Mouse (Mus musculus) adrenal gland, postnatal 4 days (tissue): Measurements from ENCODE around the gene Trim54. TPM values are rescaled to one million over a fixed set of nuclear protein-coding genes. Genes with fewer than 3 reads are reported as not detected.
A peak's percentile ranks its signal among the peaks of the same experiment; 100 is the strongest.

Source experiments
- DNase-seq, 2 experiments: peaks; one replicate each; pipeline ENCODE4 v3.0.0; 2021 to 2022; ENCODE audit warnings: low spot score in 2 of 2, mixed read lengths in 2 of 2
- total RNA-seq, 2 experiments: library from RNA; stranded (reverse); gene quantifications; 2 replicates each; pipeline ENCODE4 v1.2.3; 2021

Trim54 gene
- total RNA-seq, 2 experiments from 2014 or later, result 1.8 to 4.2 TPM

DNA sequence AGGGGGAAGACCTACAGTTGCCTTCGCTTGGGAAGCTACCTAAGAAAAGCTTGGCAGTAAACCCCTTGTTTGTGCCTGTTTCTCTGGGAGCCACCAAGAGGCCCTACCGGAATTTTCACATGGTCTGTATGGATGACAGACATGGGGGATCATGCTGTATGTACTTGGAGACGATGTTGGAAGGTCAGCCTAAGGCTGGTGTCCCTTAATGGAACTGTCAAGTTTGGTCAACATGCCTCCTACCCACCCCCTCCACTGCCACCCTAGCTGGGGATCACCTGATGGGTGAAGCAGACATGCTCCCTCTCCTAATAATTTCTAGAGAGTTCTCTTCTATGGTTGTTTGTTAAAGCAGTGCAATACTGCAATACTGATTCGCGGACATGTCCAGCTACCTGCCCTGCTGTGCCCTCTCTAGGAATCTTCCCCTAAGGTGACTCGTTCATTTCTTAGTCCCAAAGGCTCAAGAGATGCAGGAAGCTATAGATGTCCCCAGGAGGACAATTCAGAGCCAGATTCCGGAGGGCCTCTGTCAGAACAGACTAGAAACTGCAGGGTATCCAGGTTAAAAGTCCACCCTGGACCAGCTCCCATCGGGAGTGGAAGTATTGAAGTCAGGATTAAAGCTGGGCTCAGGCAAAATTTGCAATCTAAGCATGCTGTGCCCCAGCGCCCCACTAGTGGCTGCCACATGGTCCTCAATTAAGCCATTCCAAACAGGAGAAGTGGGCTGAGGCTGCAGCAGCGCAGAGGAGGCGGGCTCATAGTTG, 20.6 kb upstream of the Trim54 start:
- DNase-seq, result no peak

DNA sequence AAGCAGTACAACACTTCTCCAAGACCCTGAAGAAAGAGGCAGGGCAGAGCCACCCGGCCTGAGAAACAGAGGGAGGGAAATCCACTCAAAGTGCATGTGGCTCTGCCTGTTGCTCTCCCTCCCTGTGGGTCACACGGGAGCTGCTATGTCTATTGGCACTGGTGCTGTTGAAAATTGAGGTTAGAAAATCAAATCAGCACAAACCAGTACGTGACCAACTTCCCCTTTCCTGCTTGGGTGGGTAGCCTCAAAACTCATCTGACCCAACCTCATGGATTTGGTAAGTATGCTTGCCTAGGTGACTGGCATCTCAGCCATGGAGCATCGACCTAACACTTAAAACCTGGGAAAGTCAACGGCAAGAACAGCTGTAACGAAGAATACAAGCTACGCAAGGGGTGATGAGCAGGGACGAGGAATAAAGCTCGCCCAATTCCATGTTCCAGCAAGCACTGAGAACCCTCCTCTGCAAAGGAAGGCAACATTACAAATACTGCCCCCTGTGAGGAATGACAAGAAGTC, 10.6 kb upstream of the Trim54 start, which contains the start of gene Dnajc5g:
Gene Dnajc5g, plus strand, starts transcription at position 472 of the 522 bp plus-strand sequence.
- no peak for DNase-seq

DNA sequence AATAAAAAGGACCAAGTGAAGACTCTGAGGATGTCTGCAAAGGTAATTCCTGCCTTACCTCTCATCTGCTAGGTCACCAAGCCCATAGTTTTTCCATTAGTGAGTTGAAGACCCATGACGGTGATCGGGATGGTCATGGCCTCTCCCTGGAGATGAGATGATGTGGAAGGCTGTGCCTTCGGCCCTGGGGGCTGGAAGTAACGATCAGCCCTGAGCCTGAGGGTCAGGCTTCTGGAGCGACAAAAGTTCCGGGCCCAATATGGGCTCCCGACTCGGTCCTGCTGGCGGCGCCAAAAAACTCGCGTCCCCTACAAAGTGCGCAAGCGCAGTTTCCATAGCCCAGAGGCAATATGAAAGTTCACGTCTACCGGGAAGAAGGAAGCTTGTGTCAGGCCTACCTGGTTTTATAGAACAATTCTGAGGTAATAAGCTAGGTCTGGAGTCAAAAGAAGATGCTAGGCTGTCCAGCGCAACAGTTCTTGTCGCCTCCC, 8.5 kb upstream of the Trim54 start, which contains the start of gene Slc30a3:
Gene Slc30a3, minus strand, starts transcription at position 238 of the 491 bp plus-strand sequence.
- DNase-seq, result no peak

DNA sequence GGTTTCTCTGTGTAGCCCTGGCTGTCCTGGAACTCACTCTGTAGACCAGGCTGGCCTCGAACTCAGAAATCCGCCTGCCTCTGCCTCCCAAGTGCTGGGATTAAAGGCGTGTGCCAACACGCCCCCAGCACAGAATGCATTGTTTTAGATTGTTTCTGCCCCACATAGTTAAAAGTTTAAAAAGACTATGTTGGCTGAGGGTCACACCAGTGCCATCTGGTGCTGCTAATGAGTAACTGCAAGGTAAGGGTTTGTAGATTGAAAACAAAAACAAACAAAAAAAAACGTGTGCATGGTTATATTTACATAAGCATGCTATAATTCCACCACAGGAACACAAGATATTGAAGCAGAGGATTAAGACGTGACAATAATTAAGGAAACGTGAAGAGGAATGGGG, 5.7 kb upstream of the Trim54 start:
- DNase-seq, result no peak

DNA sequence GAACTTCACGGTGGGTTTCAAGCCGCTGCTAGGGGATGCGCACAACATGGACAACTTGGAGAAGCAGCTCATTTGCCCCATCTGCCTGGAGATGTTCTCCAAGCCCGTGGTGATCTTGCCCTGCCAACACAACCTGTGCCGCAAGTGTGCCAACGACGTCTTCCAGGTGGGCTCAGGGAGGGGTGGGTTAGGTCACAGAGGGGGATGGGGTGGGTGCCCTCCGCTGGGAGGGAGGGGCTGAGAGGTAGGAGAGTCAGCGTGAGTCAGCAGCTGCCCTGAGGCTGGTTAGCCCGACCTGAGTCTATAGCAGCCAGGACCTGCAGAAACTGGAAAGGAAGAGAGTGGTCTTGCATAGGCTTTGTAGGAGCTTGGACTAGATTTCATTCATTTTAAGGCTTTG, 400 bp downstream of the Trim54 start:
- no peak for DNase-seq

DNA sequence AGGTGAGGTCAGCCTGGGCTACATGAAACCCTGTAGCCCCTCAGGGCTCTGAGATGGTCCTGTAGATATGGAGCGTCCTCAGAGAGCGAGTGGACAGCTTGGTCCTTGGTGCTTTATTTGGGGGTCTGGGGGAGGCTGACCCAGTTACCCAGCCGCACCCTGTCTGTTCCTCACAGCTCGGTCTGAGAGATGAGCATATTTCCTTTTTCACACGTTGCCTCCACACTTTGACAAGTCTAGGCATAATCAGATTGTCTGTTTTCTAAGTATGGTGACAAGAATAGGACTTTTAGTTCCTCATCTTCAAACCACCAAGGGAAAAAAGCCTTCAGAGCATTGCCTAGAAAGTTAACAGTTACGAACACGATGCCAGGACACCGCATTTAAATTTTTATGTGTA, 4.6 kb downstream of the Trim54 start:
- DNase-seq, result no peak

DNA sequence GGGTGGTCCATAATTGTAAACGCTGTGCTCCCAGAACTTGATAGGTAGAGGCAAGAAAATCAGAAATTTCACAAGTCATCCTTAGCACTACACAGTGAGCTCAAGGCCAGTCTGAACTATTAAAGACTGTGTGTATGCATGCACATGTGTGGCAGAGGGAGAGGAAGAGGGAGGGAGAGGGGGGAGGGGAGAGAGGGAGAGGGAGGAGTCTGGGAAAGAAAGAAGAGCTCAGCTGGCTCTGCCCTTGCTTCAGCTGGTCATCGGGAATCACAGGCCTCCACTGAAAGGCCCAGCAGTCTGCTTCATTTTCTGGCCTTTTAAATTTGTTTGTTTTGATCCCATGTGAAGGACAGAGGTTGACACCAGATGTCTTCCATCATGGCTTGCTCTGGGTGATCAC, 7.0 kb downstream of the Trim54 start:
- DNase-seq, result no peak

DNA sequence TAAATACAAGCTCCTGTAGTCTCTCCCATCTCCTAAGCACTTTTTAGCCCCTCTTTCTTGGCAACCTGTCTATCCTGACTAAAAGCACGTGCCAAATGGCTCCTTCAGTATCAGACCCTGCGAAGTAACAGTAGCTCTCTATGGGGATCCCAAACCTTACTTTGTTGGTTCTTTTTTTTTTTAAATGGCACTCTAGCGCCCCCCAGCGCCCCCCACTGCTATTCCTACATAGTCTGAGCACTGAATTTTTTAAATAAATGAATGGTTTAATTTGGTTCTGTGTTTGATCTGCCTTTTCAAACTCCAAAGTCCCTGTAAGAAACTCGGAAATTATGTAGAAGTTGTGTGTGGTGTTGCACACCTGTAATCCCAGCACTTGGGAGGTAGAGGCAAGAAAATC, 9.5 kb downstream of the Trim54 start:
- DNase-seq, result no peak

DNA sequence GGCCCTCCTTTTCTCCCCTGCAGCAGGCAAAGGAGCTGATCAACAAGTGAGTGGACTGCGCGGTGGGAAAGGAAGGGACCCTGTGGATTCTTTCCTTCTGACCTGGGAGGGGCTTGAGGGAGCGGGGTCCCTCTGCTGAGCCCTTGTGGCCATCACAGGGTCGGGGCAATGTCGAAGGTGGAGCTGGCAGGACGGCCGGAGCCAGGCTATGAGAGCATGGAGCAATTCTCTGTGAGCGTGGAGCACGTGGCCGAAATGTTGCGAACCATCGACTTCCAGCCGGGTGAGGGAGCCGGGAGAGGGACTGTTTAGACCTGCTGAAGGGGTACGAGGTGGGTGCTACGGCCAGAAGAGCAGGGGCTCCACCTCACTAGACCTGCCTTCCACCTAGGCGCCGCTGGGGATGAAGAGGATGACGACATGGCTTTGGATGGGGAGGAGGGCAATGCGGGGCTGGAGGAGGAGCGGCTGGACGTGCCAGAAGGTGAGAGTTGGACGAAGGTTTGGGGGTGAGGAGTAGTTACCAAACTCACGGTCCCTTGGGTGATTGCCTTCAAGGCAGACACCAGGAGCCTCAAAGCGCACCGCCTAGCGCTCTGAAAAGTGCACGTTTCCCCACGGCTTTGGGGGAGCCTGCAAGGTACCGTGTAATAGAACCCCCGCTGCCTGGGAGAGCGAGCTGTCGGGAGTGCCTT, 20.4 kb downstream of the Trim54 start:
- DNase-seq, result no peak

DNA sequence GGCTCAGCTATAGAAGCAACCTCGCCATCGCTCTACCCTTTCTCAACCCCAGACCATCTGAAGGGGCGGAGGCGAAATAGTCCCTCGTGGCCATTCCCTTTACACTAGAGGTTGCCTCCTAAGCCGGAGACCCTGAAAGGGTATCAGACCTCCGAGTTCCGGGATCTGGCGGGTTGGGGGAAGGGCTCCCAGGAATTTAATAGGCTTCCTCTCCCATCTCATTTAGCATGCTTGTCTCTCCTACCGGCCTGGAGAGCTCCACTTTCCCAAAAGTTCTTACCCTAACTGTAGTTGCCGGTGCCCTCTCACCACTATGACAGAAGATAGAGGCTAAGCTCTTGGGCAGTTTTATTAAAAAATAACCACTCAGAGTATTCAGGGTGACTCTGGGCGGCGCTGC, 21.1 kb downstream of the Trim54 start:
- DNase-seq, result no peak

DNA sequence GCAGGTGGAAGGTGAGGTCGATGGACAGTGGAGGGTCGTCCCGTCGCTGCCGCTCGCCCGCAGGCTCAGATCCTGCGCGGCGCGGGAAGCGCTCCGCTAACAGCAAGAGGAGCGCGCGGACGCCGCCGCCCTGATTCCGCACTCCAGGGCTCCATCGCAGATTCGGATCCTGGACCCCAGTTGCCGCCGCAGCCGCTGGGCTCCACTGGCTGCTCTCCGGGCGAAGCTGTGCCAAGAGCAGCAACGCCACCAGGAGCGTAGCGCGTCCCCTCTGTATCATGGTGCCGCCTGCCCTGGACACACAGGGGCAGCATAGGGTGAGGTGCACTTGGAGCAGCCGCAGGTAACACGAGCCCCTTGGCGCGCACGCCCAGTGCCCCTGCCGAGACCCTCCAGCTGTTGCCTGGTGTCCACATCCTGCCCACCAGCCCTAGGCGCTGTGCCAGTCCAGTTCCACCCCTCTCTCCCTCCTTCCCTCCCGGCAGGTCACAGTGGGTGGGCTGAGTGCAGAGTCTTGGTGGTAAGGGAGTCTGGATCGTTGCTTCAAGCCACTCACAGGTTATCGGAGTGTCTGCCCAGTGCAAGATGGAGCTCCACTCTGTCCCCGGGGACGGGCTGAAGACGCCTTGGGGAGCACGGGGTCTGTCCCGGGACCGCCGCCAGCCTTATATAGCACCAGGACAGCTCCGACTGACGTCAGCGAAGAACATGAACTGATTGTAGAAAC, 21.9 kb downstream of the Trim54 start, which contains the start of gene Ucn:
Gene Ucn, minus strand, starts transcription at position 589 of the 727 bp plus-strand sequence.
- DNase-seq, result no peak

DNA sequence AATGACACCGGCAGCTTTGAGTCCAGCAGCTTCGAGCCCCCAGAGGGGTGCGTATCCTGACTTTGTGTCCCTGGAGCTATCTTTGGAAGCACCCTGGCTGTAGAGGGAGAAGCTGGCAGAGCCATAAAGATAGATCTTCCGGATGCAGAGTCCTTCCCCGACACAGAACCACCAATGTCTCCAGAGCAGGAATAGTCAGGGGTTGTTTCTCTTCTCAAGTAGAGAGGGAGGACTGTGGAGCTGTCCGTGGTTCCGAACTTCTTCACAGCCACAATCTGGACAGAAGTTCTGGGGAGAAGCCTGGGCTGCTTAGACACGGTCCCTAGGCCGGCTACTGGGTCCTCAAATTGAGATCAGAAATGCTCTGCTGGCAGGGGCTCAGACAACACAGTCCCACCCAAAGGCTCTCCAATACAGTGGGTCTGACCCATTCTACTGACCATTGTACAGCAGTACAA, 22.5 kb downstream of the Trim54 start:
- no peak for DNase-seq

DNA sequence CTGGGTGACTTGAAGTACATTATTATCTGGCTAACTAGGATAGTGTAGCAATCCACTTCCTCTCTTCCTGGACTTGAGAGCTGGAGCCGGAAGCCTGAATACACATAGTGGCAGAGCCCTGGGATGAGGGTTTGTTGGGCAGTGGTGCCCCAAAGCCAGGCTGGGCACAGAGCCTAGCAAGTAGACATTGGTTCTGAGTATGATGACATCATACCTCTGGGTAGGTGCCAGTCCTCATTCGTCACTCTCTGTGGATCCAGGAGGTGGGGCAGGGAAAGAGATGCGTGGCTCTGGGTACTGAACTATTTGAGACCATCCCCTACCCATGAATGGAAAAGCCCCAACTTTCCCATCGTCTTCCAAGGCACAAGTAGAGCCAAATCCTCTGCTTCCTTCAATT, 33.3 kb downstream of the Trim54 start:
- no peak for DNase-seq

DNA sequence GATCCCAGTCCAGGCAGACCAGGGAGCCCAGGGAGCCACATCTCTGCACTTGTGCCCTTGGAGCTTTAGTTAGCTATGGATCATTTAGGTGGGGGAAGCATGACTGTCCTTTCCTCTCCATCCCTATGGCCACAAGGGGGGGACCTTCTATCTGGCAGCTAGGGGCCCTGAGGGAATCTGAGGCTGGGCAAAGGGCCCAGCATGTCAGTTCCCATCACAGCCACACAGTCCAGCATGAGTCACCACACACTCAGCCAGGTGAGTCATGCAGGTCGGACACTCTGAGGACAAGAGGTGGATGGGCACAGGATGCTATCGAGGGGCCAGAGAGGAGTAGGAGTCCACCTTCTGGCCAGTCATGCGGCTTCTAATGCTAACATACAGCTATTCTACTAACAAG, 35.2 kb downstream of the Trim54 start:
- no peak for DNase-seq

DNA sequence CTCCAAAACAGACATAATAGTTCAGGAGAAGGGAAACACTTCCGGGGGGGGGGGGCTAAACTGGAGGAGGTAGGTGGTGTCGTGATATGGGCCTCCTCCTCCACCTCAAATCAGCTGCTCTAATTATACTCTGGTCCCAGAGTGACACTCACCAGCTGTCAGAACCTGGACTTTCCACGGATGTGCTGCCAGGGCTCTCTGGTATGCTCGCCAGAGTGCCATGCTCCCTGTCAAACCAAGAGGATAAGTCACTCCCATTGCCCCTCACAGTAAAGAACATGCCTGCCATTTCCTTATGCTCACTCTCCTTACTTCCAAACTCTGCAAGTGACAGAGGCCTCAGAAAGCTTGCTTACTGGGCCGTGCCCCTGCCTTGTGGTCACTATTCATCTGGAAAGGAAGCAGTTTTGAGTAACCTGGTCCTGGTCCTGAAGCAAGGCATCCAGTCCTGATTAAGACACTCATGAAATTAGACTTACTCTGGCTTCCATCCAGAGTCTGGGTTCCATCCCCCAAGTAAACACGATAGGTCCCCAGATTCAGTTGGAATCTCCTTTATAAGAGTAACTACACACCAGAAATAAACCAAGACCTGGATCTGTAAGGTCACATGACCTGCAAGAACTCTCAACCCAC, 37.1 kb downstream of the Trim54 start:
- no peak for DNase-seq

DNA sequence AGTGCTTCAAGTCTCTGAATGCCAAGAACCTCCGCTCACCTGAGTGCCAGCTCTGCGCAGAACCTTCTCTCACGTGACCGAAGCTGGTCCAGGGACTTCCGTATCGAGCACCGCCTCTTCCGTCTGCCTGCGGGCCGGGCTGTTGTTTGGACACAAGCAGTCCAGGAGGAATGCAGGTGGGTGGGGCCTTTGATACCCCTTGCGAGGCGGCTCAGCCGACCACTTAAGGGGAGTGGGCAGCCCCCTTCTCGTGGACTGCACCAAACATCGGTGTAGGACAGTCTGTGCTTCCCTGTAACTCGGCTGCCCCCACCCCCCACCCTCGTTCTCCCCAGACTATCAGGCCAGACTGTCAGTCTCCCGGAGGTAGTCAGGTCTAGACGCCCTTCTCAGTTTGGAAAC, 37.6 kb downstream of the Trim54 start, which contains the start of gene Mpv17:
Gene Mpv17, minus strand, starts transcription at position 100 of the 402 bp plus-strand sequence.
- peak; percentile 52 to 63 for DNase-seq

DNA sequence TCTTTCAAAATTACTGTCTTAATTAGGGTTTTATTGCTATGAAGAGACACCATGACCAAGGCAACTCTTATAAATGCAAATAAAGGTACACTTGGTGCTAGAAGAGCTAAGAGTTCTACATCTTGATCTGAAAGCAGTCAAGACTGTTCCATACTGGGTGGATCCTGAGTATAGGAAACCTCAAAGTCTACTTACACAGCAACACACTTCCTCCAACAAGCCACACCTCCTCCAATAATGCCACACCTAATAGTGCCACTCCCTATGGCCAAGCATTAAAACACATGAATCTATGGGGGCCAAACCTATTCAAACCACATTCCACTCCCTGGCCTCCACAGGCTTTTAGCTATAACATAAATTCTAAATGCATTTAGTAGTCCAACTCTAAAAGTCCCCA, 46.0 kb downstream of the Trim54 start:
- no peak for DNase-seq

DNA sequence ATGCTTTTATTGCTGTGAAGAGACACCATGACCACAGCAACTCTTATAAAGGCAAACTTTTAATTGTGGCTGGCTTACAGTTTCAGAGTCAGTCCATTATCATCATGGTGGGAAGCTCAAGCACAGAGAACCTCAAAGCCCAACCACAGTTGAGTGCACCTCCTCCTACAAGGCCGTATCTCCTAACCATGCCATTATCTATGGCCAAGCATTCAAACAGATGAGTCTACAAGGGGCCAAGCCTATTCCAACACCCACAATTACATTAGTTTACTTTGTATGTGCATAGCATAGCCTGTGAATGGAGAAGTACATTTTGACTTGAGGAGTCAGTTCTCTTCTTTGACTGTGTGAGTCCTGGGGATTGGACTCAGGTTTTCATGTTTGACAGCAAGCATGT, 48.4 kb downstream of the Trim54 start:
- no peak for DNase-seq

DNA sequence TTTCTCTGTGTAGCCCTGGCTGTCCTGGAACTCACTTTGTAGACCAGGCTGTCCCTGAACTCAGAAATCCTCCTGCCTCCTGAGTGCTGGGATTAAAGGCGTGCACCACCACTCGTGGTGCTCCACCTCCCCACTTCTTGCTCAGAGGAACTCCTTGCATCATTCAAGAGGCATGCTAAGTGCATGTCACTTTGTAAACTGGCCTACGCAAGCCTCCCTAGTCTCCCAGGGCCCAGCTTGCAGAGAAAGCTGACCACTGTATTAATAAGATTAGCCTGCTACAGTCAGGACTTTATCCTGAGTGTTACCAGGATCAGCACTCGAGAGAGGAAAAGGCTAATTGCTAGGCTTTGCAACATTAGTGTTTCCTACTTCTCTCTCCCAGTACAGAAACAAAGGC, 52.1 kb downstream of the Trim54 start:
- DNase-seq, result no peak

DNA sequence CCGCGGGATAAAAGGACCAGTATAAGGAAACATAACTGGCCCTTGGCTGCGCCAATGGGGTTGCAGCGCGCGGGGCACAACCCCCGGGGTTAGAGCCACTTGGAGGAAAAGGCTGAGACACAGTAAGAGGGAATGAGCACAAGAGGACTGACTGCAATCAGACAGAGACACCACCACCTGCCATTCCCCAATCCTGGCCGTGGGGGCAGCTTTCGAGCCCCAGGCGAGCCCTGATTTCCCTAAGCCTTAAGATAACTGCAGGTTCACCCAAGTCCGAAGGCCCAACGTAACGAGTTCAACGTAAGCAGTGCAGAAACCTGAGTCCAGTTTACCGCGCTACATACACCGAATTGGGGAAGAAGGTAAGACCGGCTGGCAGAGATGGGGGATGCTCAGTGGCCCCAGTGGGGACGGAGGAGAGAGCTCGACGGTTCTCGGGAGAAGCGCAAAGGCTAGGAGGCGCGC, 62.8 kb downstream of the Trim54 start:
- DNase-seq, result peak in 1 of 2 experiments; percentile 20
